Mouse (Mus musculus) ES-E14 (cell line): ENCODE results near the gene Tm9sf3. TPM values are rescaled to one million over a fixed set of nuclear protein-coding genes. Genes with fewer than 3 reads are reported as not detected.

Experiments
- DNase-seq: peaks from one replicate; pipeline ENCODE4 v3.0.0-alpha.2; 2013; ENCODE audit warnings: low read depth, low spot score
- H3K27ac ChIP-seq: 2 replicates; pipeline ENCODE4 v1.5.1; 2012; ENCODE audit warnings: low read depth, mild to moderate bottlenecking, low read length, moderate library complexity, mixed read lengths; ENCODE audit not compliant: poor library complexity, insufficient read depth, severe bottlenecking
- H3K36me3 ChIP-seq: 2 replicates; pipeline ENCODE4 v1.6.1; 2012; ENCODE audit warnings: mild to moderate bottlenecking, low read length, moderate library complexity, mixed read lengths; ENCODE audit not compliant: control insufficient read depth, poor library complexity, insufficient read depth, severe bottlenecking
- H3K4me1 ChIP-seq, 2 experiments: fragments of 150-350 bp in 1 of 2; sonication (generic) in 1 of 2; 2 replicates each; pipeline ENCODE4 v1.6.1; 2012; ENCODE audit warnings: low read length in 2 of 2, mild to moderate bottlenecking in 1 of 2, mixed read lengths in 1 of 2; ENCODE audit not compliant: control insufficient read depth in 2 of 2, insufficient read depth in 2 of 2, poor library complexity in 1 of 2
- H3K4me3 ChIP-seq, 2 experiments: fragments of 150-350 bp in 1 of 2; sonication (generic) in 1 of 2; 2 replicates each; pipeline ENCODE4 v1.5.1; 2012; ENCODE audit warnings: low read length in 2 of 2, low read depth in 1 of 2, mild to moderate bottlenecking in 1 of 2, mixed read lengths in 1 of 2; ENCODE audit not compliant: insufficient read depth in 1 of 2, poor library complexity in 1 of 2, severe bottlenecking in 1 of 2
- H3K9ac ChIP-seq: 2 replicates; pipeline ENCODE4 v1.6.1; 2012; ENCODE audit warnings: low read depth, mild to moderate bottlenecking, low read length, mixed read lengths; ENCODE audit not compliant: poor library complexity, insufficient read depth, severe bottlenecking
- H3K9me3 ChIP-seq: fragments of 150-350 bp; sonication (generic); 2 replicates; pipeline ENCODE4 v1.6.1; 2012; ENCODE audit warnings: low read depth, mild to moderate bottlenecking, low read length; ENCODE audit not compliant: control insufficient read depth, insufficient read depth
- CHD2 ChIP-seq: IDR thresholded peaks from 2 replicates; pipeline ENCODE4 v1.6.1; 2014; ENCODE audit warnings: mild to moderate bottlenecking, low read depth, low read length, inconsistent platforms
- HCFC1 ChIP-seq: IDR thresholded peaks from 2 replicates; pipeline ENCODE4 v1.6.1; 2012; ENCODE audit warnings: low read length, inconsistent platforms, borderline replicate concordance; ENCODE audit not compliant: insufficient read depth
- MAFK ChIP-seq: IDR thresholded peaks from 2 replicates; pipeline ENCODE4 v1.6.1; 2014; ENCODE audit warnings: mild to moderate bottlenecking, low read depth, low read length, inconsistent platforms; ENCODE audit not compliant: insufficient read depth
- ZC3H11A ChIP-seq: IDR thresholded peaks from 2 replicates; pipeline ENCODE4 v1.6.1; 2012; ENCODE audit warnings: low read depth, mild to moderate bottlenecking, inconsistent platforms, low read length, borderline replicate concordance
- ZNF384 ChIP-seq: IDR thresholded peaks from 2 replicates; pipeline ENCODE4 v1.6.1; 2012; ENCODE audit warnings: low read depth, low read length, inconsistent platforms
- in situ Hi-C, 2 experiments: fragments of 600-800 bp; cut with MboI; formaldehyde crosslinking; loops; one replicate each; pipeline ENCODE4 v1.15.1; 2025; ENCODE audit warnings: low sequenced_read_pairs in 2 of 2, inconsistent platforms in 1 of 2; ENCODE audit not compliant: unreplicated experiment in 2 of 2
- total RNA-seq: library from RNA; depleted of rRNA; stranded (reverse); fragments of 300-350 nt; gene quantifications from 2 replicates; pipeline ENCODE4 v1.2.3, GENCODE M21; 2012; rRNA removed

Tm9sf3 gene
- total RNA-seq, 1 experiment, result 117 TPM

DNA sequence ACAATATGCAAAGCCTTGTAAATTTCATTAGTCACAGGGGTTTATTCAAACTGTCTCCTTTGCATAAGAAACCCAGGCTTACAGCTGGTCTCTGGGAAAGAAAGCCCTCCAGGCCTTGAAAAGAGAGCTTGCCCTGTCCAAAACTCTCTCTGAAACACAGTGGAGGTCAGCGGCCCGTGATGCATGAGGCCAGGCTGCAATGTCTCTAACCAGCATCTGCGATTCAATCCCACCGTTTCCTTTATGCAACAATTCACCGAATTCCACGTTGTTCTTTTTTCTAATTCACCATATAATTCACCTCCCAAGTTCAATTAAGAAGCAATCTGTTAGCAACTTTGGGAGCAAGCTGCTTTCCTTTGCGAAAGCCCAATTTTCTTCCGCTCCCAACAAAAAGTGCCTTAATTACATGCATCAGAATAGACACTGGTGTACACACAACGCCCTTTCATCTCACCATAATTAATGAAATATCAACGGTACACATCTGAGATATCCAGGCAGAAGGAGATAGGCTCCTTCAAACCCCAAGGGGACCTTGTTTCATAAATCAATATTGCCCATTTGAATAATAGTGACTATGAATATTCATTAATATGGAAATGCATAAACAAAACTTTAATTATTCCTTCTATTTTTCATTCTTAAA lies 99.2 kb downstream of the Tm9sf3 start:
- H3K27ac ChIP-seq, result no peak overlapping the region
- no peaks in the 10 kb centered on the region for H3K36me3 ChIP-seq
- no peaks in the 10 kb centered on the region for H3K4me1 ChIP-seq
- DNase-seq, result no peak
- H3K4me3 ChIP-seq, result no peak overlapping the region
- H3K9me3 ChIP-seq, result no peaks in the 10 kb centered on the region
- TF ChIP-seq MAFK (no peak), ZC3H11A (no peak), CHD2 (no peak), ZNF384 (no peak), HCFC1 (no peak)
- no peak overlapping the region for H3K9ac ChIP-seq
- in situ Hi-C loops, result no loop called here

Other genes with a start within 250 kb of the Tm9sf3 start
- not detected in 2 replicates for gene Dntt, start 234.7 kb downstream of the Tm9sf3 start, total RNA-seq
- gene Opalin, start 186.9 kb downstream of the Tm9sf3 start, total RNA-seq, result not detected in 2 replicates
- gene Tll2, start 57.2 kb downstream of the Tm9sf3 start, total RNA-seq, result 0.09 TPM in 1 of 2 replicates, not detected in the other
- 0.32 and 1.1 TPM in 2 replicates for gene Pik3ap1, start 121.1 kb upstream of the Tm9sf3 start, total RNA-seq
- gene Lcor, start 218.6 kb upstream of the Tm9sf3 start, total RNA-seq, result 9.9 and 10.2 TPM in 2 replicates